Mouse (Mus musculus) hindbrain, embryonic 11.5 days (tissue): ENCODE results near the gene Hoxb1. TPM values are rescaled to one million over a fixed set of nuclear protein-coding genes. Genes with fewer than 3 reads are reported as not detected.

ENCODE experiments used
- ATAC-seq: fragments of 200-750 bp; cut with Nextera tagmentation; 2 replicates; pipeline ENCODE4 v1.8.0; 2017; ENCODE audit warnings: mild to moderate bottlenecking, moderate TSS enrichment, moderate library complexity; ENCODE audit not compliant: low FRiP score
- DNase-seq: peaks from one replicate; pipeline ENCODE4 v3.0.0-alpha.2; 2015; ENCODE audit warnings: low spot score
- H3K27ac ChIP-seq: fragments of 300-500 bp; sonication (generic); 2 replicates; pipeline ENCODE4 v1.5.1; 2014; ENCODE audit warnings: mild to moderate bottlenecking, low read depth, low read length
- H3K27me3 ChIP-seq: fragments of 300-500 bp; sonication (generic); 2 replicates; pipeline ENCODE4 v1.6.1; 2014; ENCODE audit warnings: mild to moderate bottlenecking, low read length, moderate library complexity, mixed read lengths; ENCODE audit not compliant: control insufficient read depth, insufficient read depth
- H3K36me3 ChIP-seq: fragments of 300-500 bp; sonication (generic); 2 replicates; pipeline ENCODE4 v1.6.1; 2014; ENCODE audit warnings: mild to moderate bottlenecking, low read length, moderate library complexity, mixed read lengths; ENCODE audit not compliant: control insufficient read depth, insufficient read depth
- H3K4me1 ChIP-seq: fragments of 300-500 bp; sonication (generic); replicated peaks from 2 replicates; pipeline ENCODE4 v1.6.1; 2014; ENCODE audit warnings: low read length, mixed read lengths; ENCODE audit not compliant: control insufficient read depth, insufficient read depth
- H3K4me2 ChIP-seq: fragments of 300-500 bp; sonication (generic); replicated peaks from 2 replicates; pipeline ENCODE4 v1.6.1; 2014; ENCODE audit warnings: mild to moderate bottlenecking, low read depth, low read length
- H3K4me3 ChIP-seq: fragments of 300-500 bp; sonication (generic); 2 replicates; pipeline ENCODE4 v1.5.1; 2014; ENCODE audit warnings: low read depth, low read length
- H3K9ac ChIP-seq: fragments of 300-500 bp; sonication (generic); 2 replicates; pipeline ENCODE4 v1.6.1; 2014; ENCODE audit warnings: low read depth, low read length
- H3K9me3 ChIP-seq: fragments of 300-500 bp; sonication (generic); 2 replicates; pipeline ENCODE4 v1.6.1; 2016; ENCODE audit warnings: low read length; ENCODE audit not compliant: control insufficient read depth
- WGBS: fragments of 180-500 bp; shearing (Covaris S2); extraction: QIAGEN DNeasy Blood & Tissue Kit; methylation state at CpG from one replicate; pipeline ENCODE4 v1.1.7; 2014; 5-methylcytosine and 5-hydroxymethylcytosine counted together
- polyA plus RNA-seq: library from polyadenylated mRNA; unstranded; fragments of >200 nt; fragmentation: Nextera tagmentation; extraction: Ambion mirVana; gene quantifications from 2 replicates; pipeline ENCODE4 v1.2.1, GENCODE M21; 2014

Hoxb1 gene
- polyA plus RNA-seq, 1 experiment from 2014 or later = 7.3 TPM

DNA sequence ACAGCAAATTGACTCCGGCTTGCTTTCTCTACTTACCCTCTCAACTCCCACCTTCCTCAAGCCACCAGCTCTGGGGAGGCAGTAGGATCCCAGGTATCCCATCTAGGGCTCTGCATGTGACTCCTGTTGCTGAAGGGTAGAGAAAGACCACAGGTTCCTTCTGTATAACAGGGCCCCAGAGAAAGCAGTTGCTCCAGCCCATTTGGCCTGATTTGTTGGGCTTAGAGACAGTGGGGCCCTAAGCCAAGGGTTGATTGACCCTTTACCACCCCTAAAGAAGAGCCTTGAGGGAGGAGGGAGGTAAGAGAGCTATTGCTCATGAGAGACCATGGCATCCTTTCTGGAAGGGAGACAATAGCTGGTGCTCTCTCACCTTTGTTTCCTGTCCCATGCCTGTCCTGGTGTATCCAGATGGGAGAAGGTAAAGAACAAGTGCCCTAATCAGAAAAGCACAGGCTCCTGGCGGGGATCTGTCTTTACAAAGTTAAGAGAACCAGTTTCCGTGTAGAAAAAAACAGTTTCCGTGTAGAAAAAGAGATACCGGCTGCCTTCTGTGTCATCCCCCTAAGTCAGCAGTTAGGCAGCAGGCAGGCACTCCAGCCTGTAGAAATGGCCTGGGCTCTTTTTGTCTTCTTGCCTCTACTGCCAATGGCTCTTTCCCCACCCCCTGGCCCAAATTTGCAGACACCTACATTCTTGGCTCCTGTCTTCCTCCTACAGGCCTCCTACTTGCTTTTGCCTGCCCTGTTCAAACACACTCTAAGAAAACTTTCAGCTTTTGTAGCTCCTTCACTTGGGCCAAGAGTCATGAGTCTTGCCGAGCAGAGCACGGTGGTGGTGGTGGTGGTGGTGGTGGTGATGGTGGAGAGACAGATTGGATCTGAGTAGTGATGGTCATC, 26.3 kb upstream of the Hoxb1 start:
- Histone ChIP-seq H3K9me3 (no peaks in the 10 kb centered on the region), H3K36me3 (no peaks in the 10 kb centered on the region), H3K4me1 (no peaks in the 10 kb centered on the region; the same call in 1 of the 2 replicates), H3K4me2 (peak overlapping the region; percentile 79), H3K27ac (peak overlapping the region; percentile 98), H3K9ac (peak overlapping the region; percentile 75), H3K27me3 (peaks cover 77% of the 10 kb centered on the region), H3K4me3 (peak overlapping the region; percentile 56)
- ATAC-seq = no peak
- no peak for DNase-seq
- 11% methylated on average over 7 of the region's 7 CpGs for WGBS

DNA sequence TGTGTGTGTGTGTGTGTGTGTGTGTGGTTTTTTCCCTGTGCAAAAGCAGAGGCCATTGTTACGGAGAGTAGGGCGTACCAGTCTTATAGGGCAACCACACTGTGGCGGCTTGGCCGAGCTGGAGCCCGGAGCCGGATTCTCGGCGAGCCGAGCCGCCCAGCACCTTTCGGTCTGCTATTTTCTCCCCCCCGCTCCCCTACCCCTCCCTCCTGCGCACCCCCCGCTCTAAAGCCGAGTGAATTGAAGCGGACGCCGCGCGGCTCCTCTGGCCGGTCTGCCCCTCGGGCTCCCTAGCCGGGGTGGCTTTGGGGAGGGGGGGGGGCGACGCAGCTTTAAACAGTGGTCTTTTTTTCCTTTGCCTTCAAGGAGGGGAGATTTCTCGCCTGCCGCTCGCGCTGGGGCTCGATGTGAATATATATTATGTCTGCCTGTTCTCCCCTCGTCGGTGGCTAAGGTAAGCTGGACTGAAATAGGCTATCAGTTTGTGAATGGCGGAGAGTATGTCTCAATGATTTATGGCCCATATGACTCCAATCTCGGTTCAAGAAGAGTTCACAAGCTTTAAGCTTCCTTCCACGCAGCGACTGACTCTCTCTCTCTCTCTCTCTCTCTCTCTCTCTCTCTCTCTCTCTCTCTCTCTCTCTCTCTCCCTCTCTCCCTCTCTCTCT, 24.7 kb upstream of the Hoxb1 start:
- Histone ChIP-seq H3K9me3 (no peaks in the 10 kb centered on the region), H3K4me3 (peak overlapping the region; percentile 56), H3K4me2 (peak overlapping the region; percentile 79), H3K36me3 (no peaks in the 10 kb centered on the region), H3K4me1 (peaks cover under 1% of the 10 kb centered on the region; the same call in 1 of the 2 replicates), H3K27me3 (peaks cover 76% of the 10 kb centered on the region), H3K9ac (peak overlapping the region; percentile 75), H3K27ac (peak overlapping the region; percentile 98)
- peak; percentile 68 for ATAC-seq
- no peak for DNase-seq
- WGBS = 0% methylated on average over 35 of the region's 36 CpGs

GRCm38 (mm10) chr11:96341701-96342575, 23.6 kb upstream of the Hoxb1 start:
- ATAC-seq (no peak), DNase-seq (no peak)
- peak overlapping the region; percentile 98 for H3K27ac ChIP-seq
- H3K9me3 ChIP-seq = no peaks in the 10 kb centered on the region
- H3K27me3 ChIP-seq = peaks cover 73% of the 10 kb centered on the region
- H3K9ac ChIP-seq = peak overlapping the region; percentile 93
- H3K36me3 ChIP-seq = no peaks in the 10 kb centered on the region
- under 1% methylated on average over 40 of the region's 40 CpGs for WGBS
- peaks cover 5% of the 10 kb centered on the region; the same call in 1 of the 2 replicates for H3K4me1 ChIP-seq
- H3K4me2 ChIP-seq = peak overlapping the region; percentile 79
- H3K4me3 ChIP-seq = peak overlapping the region; percentile 56

GRCm38 (mm10) chr11:96342576-96342930, 23.0 kb upstream of the Hoxb1 start:
- Histone ChIP-seq H3K4me2 (peak overlapping the region; percentile 79), H3K9me3 (no peaks in the 10 kb centered on the region), H3K27me3 (peaks cover 73% of the 10 kb centered on the region), H3K4me1 (peaks cover 5% of the 10 kb centered on the region; the same call in 1 of the 2 replicates), H3K36me3 (no peaks in the 10 kb centered on the region), H3K27ac (peak overlapping the region; percentile 98), H3K9ac (peak overlapping the region; percentile 93), H3K4me3 (peak overlapping the region; percentile 56)
- no peak for ATAC-seq
- no peak for DNase-seq
- 2% methylated on average over 4 of the region's 4 CpGs for WGBS

- DNase-seq = no peak
- H3K9ac ChIP-seq = peak overlapping the region; percentile 93
- ATAC-seq = no peak
- H3K9me3 ChIP-seq = no peaks in the 10 kb centered on the region
- peak overlapping the region; percentile 98 for H3K27ac ChIP-seq
- H3K4me1 ChIP-seq = peaks cover 5% of the 10 kb centered on the region; the same call in 1 of the 2 replicates
- H3K4me2 ChIP-seq = peak overlapping the region; percentile 79
- H3K27me3 ChIP-seq = peaks cover 71% of the 10 kb centered on the region
- no peaks in the 10 kb centered on the region for H3K36me3 ChIP-seq
- WGBS = 5% methylated on average over 2 of the region's 2 CpGs
- H3K4me3 ChIP-seq = peak overlapping the region; percentile 56
Measured at GRCm38 (mm10) chr11:96343206-96343745, 22.3 kb upstream of the Hoxb1 start.

GRCm38 (mm10) chr11:96344061-96344877, 21.3 kb upstream of the Hoxb1 start:
- WGBS = 3% methylated on average over 36 of the region's 40 CpGs
- peak; percentile 75 for DNase-seq
- no peaks in the 10 kb centered on the region for H3K9me3 ChIP-seq
- H3K4me1 ChIP-seq = peaks cover 5% of the 10 kb centered on the region; the same call in 1 of the 2 replicates
- ATAC-seq = peak; percentile 43; the same call in 1 of the 2 replicates
- H3K36me3 ChIP-seq = no peaks in the 10 kb centered on the region
- H3K4me2 ChIP-seq = peak overlapping the region; percentile 79
- H3K27ac ChIP-seq = peak overlapping the region; percentile 98
- H3K27me3 ChIP-seq = peaks cover 65% of the 10 kb centered on the region
- H3K9ac ChIP-seq = peak overlapping the region; percentile 93
- peak overlapping the region; percentile 56 for H3K4me3 ChIP-seq

DNA sequence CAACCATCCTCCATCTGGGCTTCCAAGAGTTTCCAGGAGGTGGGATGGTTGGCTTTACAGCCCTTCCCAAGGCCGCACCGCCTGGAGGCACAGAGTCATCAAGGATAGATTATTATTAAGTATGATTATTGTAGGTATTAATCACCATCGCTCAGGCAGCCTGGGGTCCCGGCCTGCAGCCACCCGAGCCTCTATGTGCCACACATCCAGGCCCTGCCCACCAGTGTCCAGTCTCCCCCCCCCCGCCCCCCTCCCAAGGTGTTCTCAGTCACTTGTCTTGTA, 20.7 kb upstream of the Hoxb1 start:
- DNase-seq (no peak), ATAC-seq (no peak)
- Histone ChIP-seq H3K9me3 (no peaks in the 10 kb centered on the region), H3K4me1 (peaks cover 5% of the 10 kb centered on the region; the same call in 1 of the 2 replicates), H3K4me3 (peak overlapping the region; percentile 56), H3K9ac (peak overlapping the region; percentile 93), H3K27ac (peak overlapping the region; percentile 98), H3K4me2 (peak overlapping the region; percentile 79), H3K36me3 (no peaks in the 10 kb centered on the region), H3K27me3 (peaks cover 65% of the 10 kb centered on the region)
- WGBS = 6% methylated on average over 5 of the region's 6 CpGs
